Mouse (Mus musculus): ENCODE measurements at regions not wholly inside any gene's neighbourhood (a gene's known extent, or its start where the extent isn't known, plus 50 kb on each side); places are given as distances from the start of the nearest gene placed in this dataset.

- no peak for DNase-seq (ENCODE audit: low spot score)
Measured at GRCm38 (mm10) chr9:61044983-61045382, 250.6 kb downstream of the Uaca start.

- peak; percentile 65 for DNase-seq (ENCODE audit: low spot score)
Measured at GRCm38 (mm10) chr9:61046517-61046916, 252.2 kb downstream of the Uaca start.

- DNase-seq (ENCODE audit: low spot score): peak; percentile 28
Measured at GRCm38 (mm10) chr9:61047289-61047688, 252.9 kb downstream of the Uaca start.

GRCm38 (mm10) chr9:61048576-61048975 is 254.2 kb downstream of the Uaca start:
- no peak for DNase-seq (ENCODE audit: low spot score)

- DNase-seq (ENCODE audit: low spot score): no peak
Measured at GRCm38 (mm10) chr9:61052621-61053020, 258.3 kb downstream of the Uaca start.

- peak; percentile 70 for DNase-seq (ENCODE audit: low spot score)
Measured at GRCm38 (mm10) chr9:61054427-61054826, 260.1 kb downstream of the Uaca start.

- DNase-seq (ENCODE audit: low spot score): no peak
Measured at GRCm38 (mm10) chr9:61055392-61055791, 261.1 kb downstream of the Uaca start.

GRCm38 (mm10) chr9:61055928-61056730 is 261.8 kb downstream of the Uaca start:
- DNase-seq (ENCODE audit: low spot score): no peak

- no peak for DNase-seq (ENCODE audit: low spot score)
Measured at GRCm38 (mm10) chr9:61056731-61057270, 262.5 kb downstream of the Uaca start.

GRCm38 (mm10) chr9:61059225-61059624 is 264.9 kb downstream of the Uaca start:
- no peak for DNase-seq (ENCODE audit: low spot score)

GRCm38 (mm10) chr9:61060958-61061357 is 266.6 kb downstream of the Uaca start:
- no peak for DNase-seq (ENCODE audit: low spot score)

GRCm38 (mm10) chr9:61064714-61065305 is 270.5 kb downstream of the Uaca start:
- no peak for DNase-seq (ENCODE audit: low spot score)

- DNase-seq (ENCODE audit: low spot score): no peak
Measured at GRCm38 (mm10) chr9:61069553-61070314, 275.4 kb downstream of the Uaca start.

- no peak for DNase-seq (ENCODE audit: low spot score)
Measured at GRCm38 (mm10) chr9:61070315-61070707, 276.0 kb downstream of the Uaca start.

GRCm38 (mm10) chr9:61070861-61071260 is 276.5 kb downstream of the Uaca start:
- DNase-seq (ENCODE audit: low spot score): no peak

GRCm38 (mm10) chr9:61073482-61073881 is 279.1 kb downstream of the Uaca start:
- DNase-seq (ENCODE audit: low spot score): no peak

GRCm38 (mm10) chr9:61075071-61075470 is 280.7 kb downstream of the Uaca start:
- no peak for DNase-seq (ENCODE audit: low spot score)

- DNase-seq (ENCODE audit: low spot score): no peak
Measured at GRCm38 (mm10) chr9:61077181-61077580, 282.8 kb downstream of the Uaca start.

- no peak for DNase-seq (ENCODE audit: low spot score)
Measured at GRCm38 (mm10) chr9:61077807-61078206, 283.5 kb downstream of the Uaca start.

GRCm38 (mm10) chr9:61081474-61082021 is 287.2 kb downstream of the Uaca start:
- DNase-seq (ENCODE audit: low spot score): no peak

GRCm38 (mm10) chr9:61084655-61085230 is 287.4 kb upstream of the Tle3 start:
- DNase-seq (ENCODE audit: low spot score): no peak

GRCm38 (mm10) chr9:61087035-61087434 is 285.1 kb upstream of the Tle3 start:
- DNase-seq (ENCODE audit: low spot score): no peak

Measured in heart, adult 8-10 months (tissue).